Mouse (Mus musculus) megakaryocyte-erythroid progenitor cell, adult 5 weeks (primary cell): ENCODE measurements around the gene Atp6v0a2. TPM values are rescaled to one million over a fixed set of nuclear protein-coding genes. Genes with fewer than 3 reads are reported as not detected.

Experiments
- polyA plus RNA-seq: library from polyadenylated mRNA; stranded (reverse); fragments of >175 nt; gene quantifications from 2 replicates; pipeline ENCODE4 v1.2.3, GENCODE M21; 2012

Gene Atp6v0a2
- polyA plus RNA-seq, result 10.7 and 11.8 TPM in 2 replicates

GRCm38 (mm10) chr5:124628448-124629363 lies at the start of gene Atp6v0a2:
Gene Atp6v0a2 (plus strand): TSS chr5:124628576.

GRCm38 (mm10) chr5:124578633-124579317 lies 49.6 kb upstream of the Atp6v0a2 start, which contains the start of the genes Eif2b1 and Gtf2h3:
Gene Eif2b1 (minus strand): TSS chr5:124579131.
Gene Gtf2h3 (plus strand): TSS chr5:124579140.

GRCm38 (mm10) chr5:124724997-124725396 lies 96.6 kb downstream of the Atp6v0a2 start, which contains the start of gene Dnah10:
Gene Dnah10 (plus strand): TSS chr5:124725085.

Other genes starting within 250 kb of the Atp6v0a2 start
- gene Sbno1, start 202.6 kb upstream of the Atp6v0a2 start, polyA plus RNA-seq, result 10.8 and 18.2 TPM in 2 replicates
- 247 and 284 TPM in 2 replicates for gene Kmt5a, start 188.6 kb upstream of the Atp6v0a2 start, polyA plus RNA-seq
- 93.7 and 113 TPM in 2 replicates for gene Rilpl2, start 150.2 kb upstream of the Atp6v0a2 start, polyA plus RNA-seq
- 18.1 and 20.6 TPM in 2 replicates for gene Snrnp35, start 145.4 kb upstream of the Atp6v0a2 start, polyA plus RNA-seq
- gene Rilpl1, start 97.2 kb upstream of the Atp6v0a2 start, polyA plus RNA-seq, result 3.4 TPM in 2 replicates
- 180 and 193 TPM in 2 replicates for gene Tmed2, start 87.9 kb upstream of the Atp6v0a2 start, polyA plus RNA-seq
- gene Ddx55, start 75.7 kb upstream of the Atp6v0a2 start, polyA plus RNA-seq, result 19.5 and 23.3 TPM in 2 replicates
- gene Eif2b1, start 49.4 kb upstream of the Atp6v0a2 start, polyA plus RNA-seq, result 7.8 and 9.1 TPM in 2 replicates
- 1.4 and 2.4 TPM in 2 replicates for gene Gtf2h3, start 49.4 kb upstream of the Atp6v0a2 start, polyA plus RNA-seq
- gene Dnah10, start 96.5 kb downstream of the Atp6v0a2 start, polyA plus RNA-seq, result 0.01 TPM in 1 of 2 replicates, not detected in the other
- gene Ccdc92, start 233.8 kb downstream of the Atp6v0a2 start, polyA plus RNA-seq, result 1.7 and 1.8 TPM in 2 replicates
- gene Zfp664, start 234.1 kb downstream of the Atp6v0a2 start, polyA plus RNA-seq, result 20.8 and 22.0 TPM in 2 replicates